Mouse (Mus musculus) cerebellum, adult 2 months (tissue): ENCODE measurements around the gene A930009A15Rik. TPM values are rescaled to one million over a fixed set of nuclear protein-coding genes. Genes with fewer than 3 reads are reported as not detected.
A peak's percentile ranks its signal among the peaks of the same experiment; 100 is the strongest.

Experiments
- DNase-seq, 2 experiments: peaks; one replicate each; pipeline ENCODE4 v3.0.0; 2021
- H3K27ac ChIP-seq: fragments of 200-500 bp; 2 replicates; pipeline ENCODE4 v1.5.1; 2012; ENCODE audit warnings: low read length, control low read depth, inconsistent platforms; ENCODE audit not compliant: insufficient read depth
- H3K27me3 ChIP-seq: fragments of 200-500 bp; 2 replicates; pipeline ENCODE4 v1.6.1; 2012; ENCODE audit warnings: inconsistent platforms, mild to moderate bottlenecking, low read length, moderate library complexity; ENCODE audit not compliant: control insufficient read depth, insufficient read depth
- H3K4me1 ChIP-seq: fragments of 200-500 bp; 2 replicates; pipeline ENCODE4 v1.6.1; 2011; ENCODE audit warnings: low read length; ENCODE audit not compliant: control insufficient read depth, insufficient read depth
- H3K4me3 ChIP-seq: fragments of 200-500 bp; replicated peaks from 2 replicates; pipeline ENCODE3; 2011; ENCODE audit warnings: mild to moderate bottlenecking, low read depth, low read length, control low read depth; ENCODE audit not compliant: insufficient read depth
- CTCF ChIP-seq: fragments of 200-500 bp; IDR thresholded peaks from 2 replicates; pipeline ENCODE4 v1.5.1; 2011; ENCODE audit warnings: low read depth, mild to moderate bottlenecking, control low read depth, low read length, moderate library complexity, borderline replicate concordance; ENCODE audit not compliant: insufficient read depth
- POLR2A ChIP-seq: fragments of 200-500 bp; IDR thresholded peaks from 2 replicates; pipeline ENCODE4 v1.6.1; 2011; ENCODE audit warnings: low read length, control low read depth, borderline replicate concordance; ENCODE audit not compliant: insufficient read depth
- WGBS: fragments of 180-500 bp; shearing (Covaris S2); methylation state at CpG from one replicate; pipeline ENCODE4 v1.1.7; 2018; 5-methylcytosine and 5-hydroxymethylcytosine counted together
- polyA plus RNA-seq: library from polyadenylated mRNA; depleted of rRNA; stranded (reverse); fragments of >200 nt; gene quantifications from 2 replicates; pipeline ENCODE4 v1.2.3, GENCODE M21; 2012; rRNA removed

Gene A930009A15Rik
- 0.32 and 0.39 TPM in 2 replicates for polyA plus RNA-seq

DNA sequence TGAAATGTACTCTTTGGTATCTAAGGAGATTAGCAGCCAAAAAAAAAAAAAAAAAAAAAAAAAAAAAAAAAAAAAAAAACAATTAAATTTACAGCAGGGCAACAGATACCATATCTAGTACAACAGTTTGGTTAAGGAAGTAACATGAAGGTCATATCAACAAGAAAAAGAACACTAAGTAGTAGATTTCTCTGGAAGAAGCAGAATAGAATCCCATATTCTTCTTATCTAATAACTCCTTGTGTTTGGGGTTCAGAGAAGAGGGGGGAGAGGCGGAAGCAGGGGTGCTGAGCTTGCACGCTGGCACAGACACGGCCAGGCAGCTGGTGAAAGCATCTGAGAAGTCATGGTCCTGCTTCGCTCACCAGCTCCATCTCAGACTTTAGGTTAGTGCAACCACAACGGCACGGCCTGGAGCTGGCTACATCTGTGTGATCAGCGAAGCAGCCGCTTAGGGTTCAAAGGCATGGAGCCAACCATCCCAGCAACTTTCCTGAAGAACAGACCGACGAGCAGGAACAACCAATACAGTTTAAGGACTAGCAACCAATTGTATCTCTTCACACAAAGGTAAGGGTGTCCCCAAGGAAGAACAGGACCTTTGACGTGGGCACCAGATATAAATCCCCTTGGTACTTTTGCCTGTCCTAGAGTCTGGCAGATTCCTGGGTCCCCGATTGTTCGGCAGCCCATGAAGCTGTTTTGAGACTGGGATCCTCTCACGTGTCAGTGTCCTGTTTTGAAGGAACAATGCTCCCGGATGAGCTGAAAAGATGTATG lies at the start of gene A930009A15Rik:
Gene A930009A15Rik, plus strand, starts transcription at position 275 of the 780 bp plus-strand sequence.
- no peaks in the 10 kb centered on the region for H3K27me3 ChIP-seq
- no peak within 1 kb of the TSS for H3K27ac ChIP-seq
- DNase-seq = no peak
- no peak within 1 kb of the TSS for H3K4me3 ChIP-seq
- WGBS = 51% methylated on average over 15 of the region's 15 CpGs
- TF ChIP-seq CTCF = no peak
- peaks cover 2% of the 10 kb centered on the region; the same call in 1 of the 2 replicates for H3K4me1 ChIP-seq

- no peak overlapping the region for H3K4me3 ChIP-seq
- no peak for TF ChIP-seq POLR2A
- H3K4me1 ChIP-seq = no peaks in the 10 kb centered on the region
- no peak for DNase-seq
- WGBS = 58% methylated on average over 17 of the region's 17 CpGs
- H3K27me3 ChIP-seq = no peaks in the 10 kb centered on the region; the same call in 1 of the 2 replicates
- H3K27ac ChIP-seq = no peak overlapping the region
These were observed 49.3 kb upstream of the A930009A15Rik start for GRCm38 (mm10) chr10:115520200-115521080.

- H3K4me1 ChIP-seq = no peaks in the 10 kb centered on the region
- TF ChIP-seq CTCF (no peak), POLR2A (no peak)
- no peak for DNase-seq
- no peaks in the 10 kb centered on the region; the same call in 1 of the 2 replicates for H3K27me3 ChIP-seq
- 23% methylated on average over 4 of the region's 4 CpGs for WGBS
- no peak overlapping the region for H3K4me3 ChIP-seq
- no peak overlapping the region for H3K27ac ChIP-seq
These were observed 48.7 kb upstream of the A930009A15Rik start for GRCm38 (mm10) chr10:115521081-115521451.

GRCm38 (mm10) chr10:115528892-115529291 lies 40.9 kb upstream of the A930009A15Rik start:
- H3K4me1 ChIP-seq = no peaks in the 10 kb centered on the region
- no peaks in the 10 kb centered on the region for H3K27me3 ChIP-seq
- TF ChIP-seq CTCF = no peak
- TF ChIP-seq POLR2A = no peak
- no peak for DNase-seq
- no peak overlapping the region for H3K4me3 ChIP-seq
- 53% methylated on average over 4 of the region's 4 CpGs for WGBS
- H3K27ac ChIP-seq = no peak overlapping the region

DNA sequence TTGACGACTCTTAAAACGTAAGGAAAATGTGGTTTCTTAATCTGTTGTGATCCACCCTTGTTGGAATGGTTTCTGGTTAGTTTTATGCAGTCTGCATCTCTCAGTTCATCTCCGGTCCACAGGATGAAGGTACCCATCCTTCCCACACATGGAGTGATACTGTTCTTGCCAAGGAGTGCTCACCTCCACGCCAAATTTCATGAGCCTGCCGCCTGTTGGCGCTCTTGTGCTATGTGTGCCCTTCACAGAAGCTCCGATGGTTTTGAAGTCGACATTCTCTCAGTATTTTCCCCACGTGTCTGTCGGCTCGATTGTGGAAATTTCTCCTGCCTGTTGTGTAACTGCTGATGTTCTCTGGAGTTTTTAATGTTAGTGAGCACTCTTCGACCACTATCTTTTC lies 40.0 kb upstream of the A930009A15Rik start:
- 67% methylated on average over 12 of the region's 12 CpGs for WGBS
- H3K27me3 ChIP-seq = no peaks in the 10 kb centered on the region
- TF ChIP-seq POLR2A (no peak), CTCF (peak; percentile 50; the same call in 1 of the 2 replicates)
- no peak overlapping the region for H3K27ac ChIP-seq
- no peaks in the 10 kb centered on the region for H3K4me1 ChIP-seq
- DNase-seq = peak; percentile 30 to 37
- H3K4me3 ChIP-seq = no peak overlapping the region

GRCm38 (mm10) chr10:115530746-115531145 lies 39.0 kb upstream of the A930009A15Rik start:
- no peak for DNase-seq
- Histone ChIP-seq H3K27ac (no peak overlapping the region), H3K4me1 (no peaks in the 10 kb centered on the region), H3K4me3 (no peak overlapping the region), H3K27me3 (no peaks in the 10 kb centered on the region)
- WGBS = 90% methylated on average over 2 of the region's 2 CpGs
- TF ChIP-seq CTCF = no peak
- TF ChIP-seq POLR2A = no peak

- 77% methylated on average over 6 of the region's 6 CpGs for WGBS
- Histone ChIP-seq H3K27me3 (no peaks in the 10 kb centered on the region), H3K4me3 (no peak overlapping the region), H3K27ac (no peak overlapping the region), H3K4me1 (no peaks in the 10 kb centered on the region)
- TF ChIP-seq CTCF = no peak
- TF ChIP-seq POLR2A = no peak
- no peak for DNase-seq
These were observed 26.9 kb upstream of the A930009A15Rik start for GRCm38 (mm10) chr10:115542917-115543316.
